Mouse (Mus musculus): ENCODE results near the gene Zmym3. TPM values are rescaled to one million over a fixed set of nuclear protein-coding genes. Genes with fewer than 3 reads are reported as not detected.
"Not testable (repeated sequence)": the region's sequence is repeated elsewhere in the genome, so short reads cannot be mapped to it uniquely, and the experiment has no call there.

The Zmym3 gene
- polyA plus RNA-seq, 1 experiment from 2014 or later: 89.2 TPM

GRCm38 (mm10) chrX:101379744-101380143, 40.9 kb downstream of the Zmym3 start:
- no peak for ATAC-seq
- Histone ChIP-seq H3K9ac (replicated peaks; ENCODE audit: low read depth, low read length) (no peak overlapping the region), H3K4me2 (ENCODE audit: low read length) (no peak overlapping the region), H3K27me3 (replicated peaks; ENCODE audit: control insufficient read depth, insufficient read depth, low read length) (peaks cover 2% of the 10 kb centered on the region; the same call in 1 of the 2 replicates), H3K4me1 (replicated peaks; ENCODE audit: control insufficient read depth, insufficient read depth, low read length) (0 out of 2 replicates have a peak, but pooled peaks cover 5% of the 10 kb centered on the region), H3K9me3 (ENCODE audit: control insufficient read depth, low read length) (no peaks in the 10 kb centered on the region), H3K27ac (ENCODE audit: low read length) (no peak overlapping the region), H3K4me3 (replicated peaks; ENCODE audit: low read length) (no peak overlapping the region), H3K36me3 (ENCODE audit: control insufficient read depth, insufficient read depth) (no peaks in the 10 kb centered on the region)
- WGBS: 71% methylated on average over 1 of the region's 1 CpGs

- WGBS: 77% methylated on average over 4 of the region's 4 CpGs
Measured at GRCm38 (mm10) chrX:101377076-101377475, 43.6 kb downstream of the Zmym3 start.

GRCm38 (mm10) chrX:101376190-101376968, 44.3 kb downstream of the Zmym3 start, which contains the start of gene Gjb1:
Gene Gjb1 (plus strand): TSS chrX:101376378.
- H3K9me3 ChIP-seq (ENCODE audit: control insufficient read depth, low read length): no peaks in the 10 kb centered on the region
- H3K27ac ChIP-seq (ENCODE audit: low read length): no peak within 1 kb of the TSS
- H3K27me3 ChIP-seq (replicated peaks; ENCODE audit: control insufficient read depth, insufficient read depth, low read length): 0 out of 2 replicates have a peak, but pooled peaks cover 2% of the 10 kb centered on the region
- no peak within 1 kb of the TSS for H3K4me2 ChIP-seq (ENCODE audit: low read length)
- H3K4me1 ChIP-seq (replicated peaks; ENCODE audit: control insufficient read depth, insufficient read depth, low read length): no peaks in the 10 kb centered on the region
- no peak for ATAC-seq
- no peak within 1 kb of the TSS for H3K4me3 ChIP-seq (replicated peaks; ENCODE audit: low read length)
- no peak within 1 kb of the TSS for H3K9ac ChIP-seq (replicated peaks; ENCODE audit: low read depth, low read length)
- WGBS: 85% methylated on average over 7 of the region's 7 CpGs
- H3K36me3 ChIP-seq (ENCODE audit: control insufficient read depth, insufficient read depth): no peaks in the 10 kb centered on the region

More at GRCm38 (mm10) chrX:101377076-101377475, 43.6 kb downstream of the Zmym3 start:
- Histone ChIP-seq H3K4me3 (replicated peaks; ENCODE audit: low read length) (no peak overlapping the region), H3K27ac (ENCODE audit: low read length) (no peak overlapping the region), H3K4me2 (ENCODE audit: low read length) (no peak overlapping the region), H3K9me3 (ENCODE audit: control insufficient read depth, low read length) (no peaks in the 10 kb centered on the region), H3K27me3 (replicated peaks; ENCODE audit: control insufficient read depth, insufficient read depth, low read length) (0 out of 2 replicates have a peak, but pooled peaks cover 2% of the 10 kb centered on the region), H3K4me1 (replicated peaks; ENCODE audit: control insufficient read depth, insufficient read depth, low read length) (no peaks in the 10 kb centered on the region), H3K36me3 (ENCODE audit: control insufficient read depth, insufficient read depth) (no peaks in the 10 kb centered on the region), H3K9ac (replicated peaks; ENCODE audit: low read depth, low read length) (no peak overlapping the region)
- no peak for ATAC-seq

- no peaks in the 10 kb centered on the region for H3K27me3 ChIP-seq (replicated peaks; ENCODE audit: control insufficient read depth, insufficient read depth, low read length)
- H3K9me3 ChIP-seq (ENCODE audit: control insufficient read depth, low read length): no peaks in the 10 kb centered on the region
- H3K36me3 ChIP-seq (ENCODE audit: control insufficient read depth, insufficient read depth): no peaks in the 10 kb centered on the region
- WGBS: 77% methylated on average over 5 of the region's 5 CpGs
- no peak overlapping the region for H3K27ac ChIP-seq (ENCODE audit: low read length)
- no peak for ATAC-seq
- H3K4me3 ChIP-seq (replicated peaks; ENCODE audit: low read length): no peak overlapping the region
- H3K4me1 ChIP-seq (replicated peaks; ENCODE audit: control insufficient read depth, insufficient read depth, low read length): no peaks in the 10 kb centered on the region
- no peak overlapping the region for H3K9ac ChIP-seq (replicated peaks; ENCODE audit: low read depth, low read length)
- H3K4me2 ChIP-seq (ENCODE audit: low read length): no peak overlapping the region
Measured at GRCm38 (mm10) chrX:101372946-101373345, 47.7 kb downstream of the Zmym3 start.

- Histone ChIP-seq H3K4me3 (replicated peaks; ENCODE audit: low read length) (no peak overlapping the region), H3K36me3 (ENCODE audit: control insufficient read depth, insufficient read depth) (no peaks in the 10 kb centered on the region), H3K27me3 (replicated peaks; ENCODE audit: control insufficient read depth, insufficient read depth, low read length) (no peaks in the 10 kb centered on the region), H3K9ac (replicated peaks; ENCODE audit: low read depth, low read length) (no peak overlapping the region), H3K4me1 (replicated peaks; ENCODE audit: control insufficient read depth, insufficient read depth, low read length) (no peaks in the 10 kb centered on the region), H3K9me3 (ENCODE audit: control insufficient read depth, low read length) (no peaks in the 10 kb centered on the region), H3K4me2 (ENCODE audit: low read length) (no peak overlapping the region), H3K27ac (ENCODE audit: low read length) (no peak overlapping the region)
- no peak for ATAC-seq
- 67% methylated on average over 3 of the region's 3 CpGs for WGBS
Measured at GRCm38 (mm10) chrX:101370573-101370972, 50.1 kb downstream of the Zmym3 start.

GRCm38 (mm10) chrX:101369001-101369400, 51.6 kb downstream of the Zmym3 start:
- Histone ChIP-seq H3K4me2 (ENCODE audit: low read length) (no peak overlapping the region), H3K4me3 (replicated peaks; ENCODE audit: low read length) (no peak overlapping the region), H3K36me3 (ENCODE audit: control insufficient read depth, insufficient read depth) (no peaks in the 10 kb centered on the region), H3K9ac (replicated peaks; ENCODE audit: low read depth, low read length) (no peak overlapping the region), H3K27ac (ENCODE audit: low read length) (no peak overlapping the region), H3K9me3 (ENCODE audit: control insufficient read depth, low read length) (no peaks in the 10 kb centered on the region), H3K27me3 (replicated peaks; ENCODE audit: control insufficient read depth, insufficient read depth, low read length) (no peaks in the 10 kb centered on the region), H3K4me1 (replicated peaks; ENCODE audit: control insufficient read depth, insufficient read depth, low read length) (no peaks in the 10 kb centered on the region)
- ATAC-seq: no peak
- WGBS: 81% methylated on average over 7 of the region's 7 CpGs

- not testable (repeated sequence) for H3K27me3 ChIP-seq (replicated peaks; ENCODE audit: control insufficient read depth, insufficient read depth, low read length); H3K36me3 ChIP-seq (ENCODE audit: control insufficient read depth, insufficient read depth); H3K4me3 ChIP-seq (replicated peaks; ENCODE audit: low read length); H3K4me2 ChIP-seq (ENCODE audit: low read length); H3K9ac ChIP-seq (replicated peaks; ENCODE audit: low read depth, low read length); ATAC-seq; H3K4me1 ChIP-seq (replicated peaks; ENCODE audit: control insufficient read depth, insufficient read depth, low read length); H3K27ac ChIP-seq (ENCODE audit: low read length); H3K9me3 ChIP-seq (ENCODE audit: control insufficient read depth, low read length)
- WGBS: 51% methylated on average over 3 of the region's 4 CpGs
Measured at GRCm38 (mm10) chrX:101358902-101359301, 61.7 kb downstream of the Zmym3 start.

Other genes with a start within 250 kb of the Zmym3 start
- 49.4 and 52.5 TPM in 2 replicates for gene Snx12, start 198.3 kb downstream of the Zmym3 start, polyA plus RNA-seq (2015; fragmentation: Nextera tagmentation; extraction: Ambion mirVana)
- 0.73 and 1.0 TPM in 2 replicates for gene Foxo4, start 166.3 kb downstream of the Zmym3 start, polyA plus RNA-seq (2015; fragmentation: Nextera tagmentation; extraction: Ambion mirVana)
- not detected in 2 replicates for gene Gm614, start 156.9 kb downstream of the Zmym3 start, polyA plus RNA-seq (2015; fragmentation: Nextera tagmentation; extraction: Ambion mirVana)
- gene Il2rg, start 152.6 kb downstream of the Zmym3 start, polyA plus RNA-seq (2015; fragmentation: Nextera tagmentation; extraction: Ambion mirVana): 4.4 and 6.2 TPM in 2 replicates
- not detected in 2 replicates for gene Gm20489, start 151.8 kb downstream of the Zmym3 start, polyA plus RNA-seq (2015; fragmentation: Nextera tagmentation; extraction: Ambion mirVana)
- 22.9 and 26.9 TPM in 2 replicates for gene Med12, start 146.8 kb downstream of the Zmym3 start, polyA plus RNA-seq (2015; fragmentation: Nextera tagmentation; extraction: Ambion mirVana)
- gene Nlgn3, start 121.7 kb downstream of the Zmym3 start, polyA plus RNA-seq (2015; fragmentation: Nextera tagmentation; extraction: Ambion mirVana): 65.5 and 72.3 TPM in 2 replicates
- gene Gjb1, start 44.5 kb downstream of the Zmym3 start, polyA plus RNA-seq (2015; fragmentation: Nextera tagmentation; extraction: Ambion mirVana): 0.81 and 0.84 TPM in 2 replicates
- gene Nono, start 8.5 kb upstream of the Zmym3 start, polyA plus RNA-seq (2015; fragmentation: Nextera tagmentation; extraction: Ambion mirVana): 456 and 481 TPM in 2 replicates
- 1.4 and 3.1 TPM in 2 replicates for gene Itgb1bp2, start 28.2 kb upstream of the Zmym3 start, polyA plus RNA-seq (2015; fragmentation: Nextera tagmentation; extraction: Ambion mirVana)
- 20.2 and 20.8 TPM in 2 replicates for gene Taf1, start 111.9 kb upstream of the Zmym3 start, polyA plus RNA-seq (2015; fragmentation: Nextera tagmentation; extraction: Ambion mirVana)
- 258 and 285 TPM in 2 replicates for gene Ogt, start 219.2 kb upstream of the Zmym3 start, polyA plus RNA-seq (2015; fragmentation: Nextera tagmentation; extraction: Ambion mirVana)

Measured in forebrain, embryonic 16.5 days (tissue).